Mouse (Mus musculus): Measurements from ENCODE around the gene Ndrg4.

DNA sequence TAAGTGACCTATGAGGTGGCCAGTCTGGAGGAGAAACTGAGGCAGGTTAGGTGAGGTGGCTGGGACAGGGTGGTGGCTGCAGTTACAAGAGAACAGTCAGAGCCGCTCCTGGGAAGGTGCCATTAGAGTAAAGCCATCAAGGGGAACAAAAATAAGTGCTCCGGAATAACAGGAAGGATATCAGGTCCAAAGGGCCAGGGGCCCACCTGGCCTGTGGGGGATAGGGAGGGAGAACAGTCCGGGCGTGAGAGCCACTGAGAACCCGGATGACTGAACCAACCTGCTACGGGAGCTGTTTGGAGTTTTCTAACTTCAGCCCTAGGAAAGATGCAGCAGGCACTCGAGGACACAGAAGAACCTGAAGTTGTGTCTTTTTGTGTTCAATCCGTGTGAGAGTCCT, 15.7 kb upstream of the Ndrg4 start:
- no peak for TF ChIP-seq BHLHE40 (IDR thresholded peaks at IDR 0.05; ENCODE audit: low read depth, low read length)
- no peak for TF ChIP-seq SMC3 (IDR thresholded peaks at IDR 0.05; ENCODE audit: low read depth, low read length)
- no peak for TF ChIP-seq ELF1 (IDR thresholded peaks at IDR 0.05; ENCODE audit: low read depth, low read length)
- no peak for TF ChIP-seq RAD21 (IDR thresholded peaks at IDR 0.05; ENCODE audit: low read depth, low read length)
- TF ChIP-seq EP300 (IDR thresholded peaks at IDR 0.05; ENCODE audit: low read length): no peak
- no peak for TF ChIP-seq CTCF (conservative IDR thresholded peaks at IDR 0.05 in 1 of 2, IDR thresholded peaks at IDR 0.05 in 1 of 2; ENCODE audit: low read depth in 2 of 2, low read length in 2 of 2)
- TF ChIP-seq POLR2A (IDR thresholded peaks at IDR 0.05; ENCODE audit: low read depth, low read length): no peak
- no peak for TF ChIP-seq JUND (conservative IDR thresholded peaks at IDR 0.05; ENCODE audit: low read depth, low read length)
